Mouse (Mus musculus) gastrocnemius, adult 18-20 months (tissue): Measurements from ENCODE around the gene Pcdh18. TPM values are rescaled to one million over a fixed set of nuclear protein-coding genes. Genes with fewer than 3 reads are reported as not detected.

Experiments used
- DNase-seq: peaks from one replicate; pipeline ENCODE4 v3.0.0; 2021; ENCODE audit warnings: low spot score
- long read RNA-seq, 2 experiments: library from polyadenylated mRNA; stranded (forward); transcript quantifications; one replicate each; pipeline ENCODE4 v2.0.0; 2021
- total RNA-seq, 2 experiments: library from RNA; stranded (reverse); gene quantifications; 2 replicates each; pipeline ENCODE4 v1.2.3; 2021

Gene Pcdh18
- 1 to 10 TPM; 1.0 to 3.2 TPM for total RNA-seq
- long read RNA-seq, experiment 1, full-length matches to known transcripts = 1 of 1 reads
- long read RNA-seq, experiment 1, partial matches to known transcripts = 0 of 1 reads
- long read RNA-seq, experiment 1, other reads (novel, unspliced or antisense) = 0 of 1 reads
- long read RNA-seq, experiment 2, full-length matches to known transcripts = 1 of 1 reads
- long read RNA-seq, experiment 2, partial matches to known transcripts = 0 of 1 reads
- long read RNA-seq, experiment 2, other reads (novel, unspliced or antisense) = 0 of 1 reads

GRCm38 (mm10) chr3:49756870-49757625 is at the start of gene Pcdh18:
TSS of gene Pcdh18 (minus strand) at chr3:49757325.
- peak; percentile 80 for DNase-seq

GRCm38 (mm10) chr3:49806823-49807222 is 49.7 kb upstream of the Pcdh18 start:
- no peak for DNase-seq

- DNase-seq = no peak
Observed at GRCm38 (mm10) chr3:49805511-49805910, 48.4 kb upstream of the Pcdh18 start.

- DNase-seq = no peak
Observed at GRCm38 (mm10) chr3:49788296-49788695, 31.2 kb upstream of the Pcdh18 start.

- DNase-seq = no peak
Observed at GRCm38 (mm10) chr3:49787719-49788118, 30.6 kb upstream of the Pcdh18 start.

GRCm38 (mm10) chr3:49768992-49769738 is 12.0 kb upstream of the Pcdh18 start:
- DNase-seq = no peak

- DNase-seq = no peak
Observed at GRCm38 (mm10) chr3:49762711-49763110, 5.6 kb upstream of the Pcdh18 start.

GRCm38 (mm10) chr3:49761971-49762370 is 4.8 kb upstream of the Pcdh18 start:
- no peak for DNase-seq

- no peak for DNase-seq
Observed at GRCm38 (mm10) chr3:49757626-49758019, 498 bp upstream of the Pcdh18 start.

- DNase-seq = peak; percentile 70
Observed at GRCm38 (mm10) chr3:49755986-49756845, 909 bp downstream of the Pcdh18 start.

- no peak for DNase-seq
Observed at GRCm38 (mm10) chr3:49752766-49753165, 4.4 kb downstream of the Pcdh18 start.

GRCm38 (mm10) chr3:49749491-49750284 is 7.4 kb downstream of the Pcdh18 start:
- DNase-seq = no peak

GRCm38 (mm10) chr3:49748054-49748453 is 9.1 kb downstream of the Pcdh18 start:
- DNase-seq = no peak

- DNase-seq = no peak
Observed at GRCm38 (mm10) chr3:49739061-49739460, 18.1 kb downstream of the Pcdh18 start.

GRCm38 (mm10) chr3:49738531-49738930 is 18.6 kb downstream of the Pcdh18 start:
- no peak for DNase-seq

GRCm38 (mm10) chr3:49706503-49706902 is 50.6 kb downstream of the Pcdh18 start:
- DNase-seq = no peak

- no peak for DNase-seq
Observed at GRCm38 (mm10) chr3:49699951-49700350, 57.2 kb downstream of the Pcdh18 start.
